Mouse (Mus musculus): ENCODE measurements at regions not wholly inside any gene's neighbourhood (a gene's known extent, or its start where the extent isn't known, plus 50 kb on each side); places are given as distances from the start of the nearest gene placed in this dataset.

- TF ChIP-seq CTCF (IDR thresholded peaks at IDR 0.05; ENCODE audit: control insufficient read depth, insufficient read depth, insufficient replicate concordance, low read depth, low read length): no peak
- TF ChIP-seq POLR2A (IDR thresholded peaks at IDR 0.05; ENCODE audit: control insufficient read depth, low read depth, low read length): no peak
Observed at GRCm38 (mm10) chr3:9948114-9948513, 139.8 kb upstream of the Gm9833 start.

Data from testis, adult 2 months (tissue).